Mouse (Mus musculus) myocyte (in vitro differentiated cells): ENCODE data around the gene Gbp6.

ENCODE experiments used
- CEBPB ChIP-seq: IDR thresholded peaks from 2 replicates; pipeline ENCODE4 v1.6.1; 2011; ENCODE audit warnings: mild to moderate bottlenecking, moderate library complexity; ENCODE audit not compliant: poor library complexity, insufficient read depth, severe bottlenecking
- E2F4 ChIP-seq: IDR thresholded peaks from one replicate; pipeline ENCODE4 v1.6.1; 2011; ENCODE audit warnings: mild to moderate bottlenecking, control low read depth, moderate library complexity; ENCODE audit not compliant: insufficient read depth
- MAX ChIP-seq: IDR thresholded peaks from one replicate; pipeline ENCODE4 v1.6.1; 2011; ENCODE audit warnings: low read depth, mild to moderate bottlenecking, control low read depth
- MYOD1 ChIP-seq, 3 experiments: IDR thresholded peaks; one replicate each; pipeline ENCODE4 v1.6.1; 2011; ENCODE audit warnings: control low read depth in 2 of 3, low read depth in 2 of 3, mild to moderate bottlenecking in 2 of 3, moderate library complexity in 1 of 3; ENCODE audit not compliant: insufficient read length in 2 of 3, control insufficient read depth in 1 of 3
- MYOG ChIP-seq, 3 experiments: IDR thresholded peaks; one replicate each; pipeline ENCODE4 v1.6.1; 2011; ENCODE audit warnings: control low read depth in 2 of 3, low read depth in 2 of 3, mild to moderate bottlenecking in 2 of 3; ENCODE audit not compliant: insufficient read length in 2 of 3, control insufficient read depth in 1 of 3, insufficient read depth in 1 of 3
- POLR2A ChIP-seq: IDR thresholded peaks from one replicate; pipeline ENCODE4 v1.6.1; 2011; ENCODE audit warnings: low read depth, mild to moderate bottlenecking, control low read depth, moderate library complexity; ENCODE audit not compliant: insufficient read length
- POLR2AphosphoS2 ChIP-seq: IDR thresholded peaks from one replicate; pipeline ENCODE4 v1.6.1; 2011; ENCODE audit warnings: low read depth, control low read depth; ENCODE audit not compliant: insufficient read length
- REST ChIP-seq: IDR thresholded peaks from one replicate; pipeline ENCODE4 v1.6.1; 2011; ENCODE audit warnings: mild to moderate bottlenecking, control low read depth, moderate library complexity; ENCODE audit not compliant: insufficient read depth, insufficient read length
- SRF ChIP-seq: IDR thresholded peaks from one replicate; pipeline ENCODE4 v1.6.1; 2011; ENCODE audit warnings: low read depth; ENCODE audit not compliant: control insufficient read depth, insufficient read length
- TCF12 ChIP-seq: IDR thresholded peaks from one replicate; pipeline ENCODE4 v1.6.1; 2011; ENCODE audit warnings: mild to moderate bottlenecking, control low read depth; ENCODE audit not compliant: poor library complexity, insufficient read depth, severe bottlenecking
- TCF3 ChIP-seq: IDR thresholded peaks from one replicate; pipeline ENCODE4 v1.6.1; 2011; ENCODE audit warnings: low read depth, control low read depth; ENCODE audit not compliant: insufficient read length
- USF1 ChIP-seq: IDR thresholded peaks from one replicate; pipeline ENCODE4 v1.6.1; 2011; ENCODE audit warnings: low read depth, mild to moderate bottlenecking, control low read depth, moderate library complexity

DNA sequence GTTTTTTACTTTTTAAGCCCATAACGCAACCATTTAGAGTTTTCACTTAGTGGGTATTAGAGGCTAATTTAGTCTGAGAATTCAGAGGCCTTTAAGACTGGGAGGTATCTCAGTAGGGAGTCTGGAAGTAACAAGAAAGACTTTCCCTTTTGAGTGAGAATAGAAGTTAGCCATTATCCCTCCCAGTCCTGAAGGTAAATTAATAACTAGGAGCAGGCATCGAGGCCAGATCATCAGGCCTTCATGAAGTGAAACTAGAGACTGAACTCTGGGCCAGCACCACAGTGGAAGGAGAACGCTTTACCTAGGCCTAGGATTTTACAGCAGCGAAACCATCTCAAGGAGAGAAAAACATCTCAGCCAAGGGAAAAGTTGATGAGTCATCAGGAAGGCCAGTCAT is 8.5 kb upstream of the Gbp6 start:
- no peak for TF ChIP-seq TCF12
- no peak for TF ChIP-seq POLR2A
- no peak for TF ChIP-seq POLR2AphosphoS2
- TF ChIP-seq MAX = no peak
- TF ChIP-seq CEBPB = no peak
- TF ChIP-seq USF1 = no peak
- no peak for TF ChIP-seq E2F4
- TF ChIP-seq MYOD1 (IDR thresholded peaks at IDR 0.05; ENCODE audit: control insufficient read depth in 1 of 3, insufficient read length in 2 of 3, low read depth in 2 of 3) = no peak
- no peak for TF ChIP-seq MYOG (IDR thresholded peaks at IDR 0.05; ENCODE audit: control insufficient read depth in 1 of 3, insufficient read depth in 1 of 3, insufficient read length in 2 of 3, low read depth in 2 of 3)
- no peak for TF ChIP-seq TCF3
- TF ChIP-seq REST = no peak
- TF ChIP-seq SRF = no peak
